Mouse (Mus musculus) intestine, postnatal 0 days (tissue): ENCODE measurements around the gene Crhbp. TPM values are rescaled to one million over a fixed set of nuclear protein-coding genes. Genes with fewer than 3 reads are reported as not detected.

Experiments used
- ATAC-seq: fragments of 200-750 bp; cut with Nextera tagmentation; 2 replicates; pipeline ENCODE4 v1.8.0; 2017; ENCODE audit warnings: mild to moderate bottlenecking, moderate TSS enrichment, moderate library complexity
- H3K27ac ChIP-seq: fragments of 300-500 bp; sonication (generic); 2 replicates; pipeline ENCODE4 v1.5.1; 2014; ENCODE audit warnings: mild to moderate bottlenecking, low read depth, low read length, moderate library complexity
- H3K27me3 ChIP-seq: fragments of 300-500 bp; sonication (generic); replicated peaks from 2 replicates; pipeline ENCODE4 v1.6.1; 2014; ENCODE audit warnings: low read length, mixed read lengths; ENCODE audit not compliant: control insufficient read depth, insufficient read depth
- H3K36me3 ChIP-seq: fragments of 300-500 bp; sonication (generic); 2 replicates; pipeline ENCODE4 v1.6.1; 2014; ENCODE audit warnings: mild to moderate bottlenecking, moderate library complexity; ENCODE audit not compliant: control insufficient read depth, insufficient read depth
- H3K4me1 ChIP-seq: fragments of 300-500 bp; sonication (generic); replicated peaks from 2 replicates; pipeline ENCODE4 v1.6.1; 2014; ENCODE audit warnings: antibody characterized with exemption, low read length, mixed read lengths; ENCODE audit not compliant: control insufficient read depth, insufficient read depth
- H3K4me2 ChIP-seq: fragments of 300-500 bp; sonication (generic); replicated peaks from 2 replicates; pipeline ENCODE4 v1.6.1; 2014; ENCODE audit warnings: low read depth, mild to moderate bottlenecking, moderate library complexity
- H3K4me3 ChIP-seq: fragments of 300-500 bp; sonication (generic); 2 replicates; pipeline ENCODE4 v1.5.1; 2014; ENCODE audit warnings: low read depth, low read length
- H3K9ac ChIP-seq: fragments of 300-500 bp; sonication (generic); 2 replicates; pipeline ENCODE4 v1.6.1; 2014; ENCODE audit warnings: mild to moderate bottlenecking, low read depth, low read length
- H3K9me3 ChIP-seq: fragments of 300-500 bp; sonication (generic); 2 replicates; pipeline ENCODE4 v1.6.1; 2016; ENCODE audit warnings: mixed run types; ENCODE audit not compliant: control insufficient read depth
- CTCF ChIP-seq: sonication (generic); IDR thresholded peaks from 2 replicates; pipeline ENCODE4 v1.5.1; 2016; ENCODE audit warnings: low read depth, mild to moderate bottlenecking, control low read depth, antibody characterized with exemption, moderate library complexity
- WGBS: fragments of 180-500 bp; shearing (Covaris S2); extraction: QIAGEN DNeasy Blood & Tissue Kit; methylation state at CpG from one replicate; pipeline ENCODE4 v1.1.7; 2014; 5-methylcytosine and 5-hydroxymethylcytosine counted together
- polyA plus RNA-seq: library from polyadenylated mRNA; unstranded; fragments of >200 nt; fragmentation: Nextera tagmentation; extraction: Ambion mirVana; gene quantifications from 2 replicates; pipeline ENCODE4 v1.2.1, GENCODE M21; 2015

Crhbp gene
- polyA plus RNA-seq, 1 experiment from 2014 or later, result not detected

GRCm38 (mm10) chr13:95477173-95477572 is 32.4 kb upstream of the Crhbp start:
- no peak for TF ChIP-seq CTCF
- WGBS, result 64% methylated on average over 6 of the region's 6 CpGs
- H3K4me2 ChIP-seq, result no peak overlapping the region
- no peaks in the 10 kb centered on the region for H3K36me3 ChIP-seq
- no peaks in the 10 kb centered on the region for H3K9me3 ChIP-seq
- no peaks in the 10 kb centered on the region for H3K27me3 ChIP-seq
- no peak for ATAC-seq
- H3K4me3 ChIP-seq, result no peak overlapping the region
- no peak overlapping the region for H3K27ac ChIP-seq
- H3K9ac ChIP-seq, result no peak overlapping the region
- H3K4me1 ChIP-seq, result no peaks in the 10 kb centered on the region

GRCm38 (mm10) chr13:95475124-95475523 is 30.4 kb upstream of the Crhbp start:
- Histone ChIP-seq H3K27ac (no peak overlapping the region), H3K27me3 (no peaks in the 10 kb centered on the region), H3K4me2 (no peak overlapping the region), H3K4me3 (no peak overlapping the region), H3K9ac (no peak overlapping the region), H3K4me1 (no peaks in the 10 kb centered on the region), H3K36me3 (no peaks in the 10 kb centered on the region), H3K9me3 (no peaks in the 10 kb centered on the region)
- no peak for TF ChIP-seq CTCF
- 12% methylated on average over 7 of the region's 7 CpGs for WGBS
- no peak for ATAC-seq

- no peak for ATAC-seq
- Histone ChIP-seq H3K4me1 (no peaks in the 10 kb centered on the region), H3K9me3 (no peaks in the 10 kb centered on the region), H3K9ac (no peak overlapping the region), H3K27me3 (no peaks in the 10 kb centered on the region), H3K4me2 (no peak overlapping the region), H3K36me3 (no peaks in the 10 kb centered on the region), H3K4me3 (no peak overlapping the region), H3K27ac (no peak overlapping the region)
- no peak for TF ChIP-seq CTCF
- 79% methylated on average over 3 of the region's 3 CpGs for WGBS
Observed at GRCm38 (mm10) chr13:95474294-95474693, 29.6 kb upstream of the Crhbp start.

GRCm38 (mm10) chr13:95470970-95471369 is 26.2 kb upstream of the Crhbp start:
- Histone ChIP-seq H3K9me3 (no peaks in the 10 kb centered on the region), H3K27ac (no peak overlapping the region), H3K9ac (no peak overlapping the region), H3K36me3 (no peaks in the 10 kb centered on the region), H3K27me3 (no peaks in the 10 kb centered on the region), H3K4me2 (no peak overlapping the region), H3K4me1 (no peaks in the 10 kb centered on the region), H3K4me3 (no peak overlapping the region)
- WGBS, result 59% methylated on average over 2 of the region's 2 CpGs
- ATAC-seq, result no peak
- TF ChIP-seq CTCF, result peak; percentile 62

- Histone ChIP-seq H3K4me3 (no peak overlapping the region), H3K27me3 (no peaks in the 10 kb centered on the region), H3K9me3 (no peaks in the 10 kb centered on the region), H3K9ac (no peak overlapping the region), H3K4me2 (no peak overlapping the region), H3K4me1 (no peaks in the 10 kb centered on the region), H3K27ac (no peak overlapping the region), H3K36me3 (no peaks in the 10 kb centered on the region)
- no peak for TF ChIP-seq CTCF
- 65% methylated on average over 2 of the region's 2 CpGs for WGBS
- ATAC-seq, result no peak
Observed at GRCm38 (mm10) chr13:95451529-95451928, 6.8 kb upstream of the Crhbp start.

GRCm38 (mm10) chr13:95450636-95451210 is 6.0 kb upstream of the Crhbp start:
- no peaks in the 10 kb centered on the region for H3K9me3 ChIP-seq
- no peak for TF ChIP-seq CTCF
- WGBS, result 82% methylated on average over 9 of the region's 9 CpGs
- H3K4me2 ChIP-seq, result no peak overlapping the region
- no peaks in the 10 kb centered on the region for H3K4me1 ChIP-seq
- H3K4me3 ChIP-seq, result no peak overlapping the region
- H3K27ac ChIP-seq, result no peak overlapping the region
- ATAC-seq, result no peak
- H3K9ac ChIP-seq, result no peak overlapping the region
- no peaks in the 10 kb centered on the region for H3K27me3 ChIP-seq
- no peaks in the 10 kb centered on the region for H3K36me3 ChIP-seq

GRCm38 (mm10) chr13:95449730-95450129 is 5.0 kb upstream of the Crhbp start:
- Histone ChIP-seq H3K4me1 (no peaks in the 10 kb centered on the region), H3K27me3 (peaks cover 6% of the 10 kb centered on the region; the same call in 1 of the 2 replicates), H3K9me3 (no peaks in the 10 kb centered on the region), H3K9ac (no peak overlapping the region), H3K4me2 (no peak overlapping the region), H3K27ac (no peak overlapping the region), H3K4me3 (no peak overlapping the region), H3K36me3 (no peaks in the 10 kb centered on the region)
- ATAC-seq, result no peak
- 65% methylated on average over 3 of the region's 3 CpGs for WGBS
- no peak for TF ChIP-seq CTCF
